Mouse (Mus musculus) stomach, postnatal 0 days (tissue): Measurements from ENCODE around the gene Eif4g3.

Source experiments
- CTCF ChIP-seq: IDR thresholded peaks from 2 replicates; pipeline ENCODE4 v1.5.1; 2016; ENCODE audit warnings: antibody characterized with exemption, low read depth, mild to moderate bottlenecking, moderate library complexity
- EP300 ChIP-seq: optimal IDR thresholded peaks from 2 replicates; pipeline ENCODE3; 2016; ENCODE audit warnings: antibody characterized with exemption

GRCm38 (mm10) chr4:138061161-138061560 is 68.3 kb downstream of the Eif4g3 start:
- TF ChIP-seq CTCF: no peak
- TF ChIP-seq EP300: no peak
